Mouse (Mus musculus) thymus, adult 2 months (tissue): Measurements from ENCODE around the gene Aen. TPM values are rescaled to one million over a fixed set of nuclear protein-coding genes. Genes with fewer than 3 reads are reported as not detected.

Source experiments
- DNase-seq: peaks from one replicate; pipeline ENCODE4 v3.0.0; 2021
- H3K27ac ChIP-seq: fragments of 200-500 bp; 2 replicates; pipeline ENCODE4 v1.5.1; 2012; ENCODE audit warnings: low read length, control low read depth; ENCODE audit not compliant: control insufficient read depth, insufficient read depth
- H3K27me3 ChIP-seq: fragments of 200-500 bp; 2 replicates; pipeline ENCODE4 v1.6.1; 2012; ENCODE audit warnings: mild to moderate bottlenecking, low read length, moderate library complexity, mixed read lengths; ENCODE audit not compliant: control insufficient read depth, insufficient read depth
- H3K36me3 ChIP-seq: fragments of 200-500 bp; 2 replicates; pipeline ENCODE4 v1.6.1; 2012; ENCODE audit warnings: mild to moderate bottlenecking, low read length, moderate library complexity; ENCODE audit not compliant: control insufficient read depth, insufficient read depth
- H3K4me1 ChIP-seq: fragments of 200-500 bp; replicated peaks from 2 replicates; pipeline ENCODE4 v1.6.1; 2012; ENCODE audit warnings: low read length; ENCODE audit not compliant: control insufficient read depth, insufficient read depth
- H3K4me3 ChIP-seq: fragments of 200-500 bp; 2 replicates; pipeline ENCODE4 v1.5.1; 2012; ENCODE audit warnings: mild to moderate bottlenecking, low read length, control low read depth, moderate library complexity; ENCODE audit not compliant: control insufficient read depth, insufficient read depth
- CTCF ChIP-seq: fragments of 200-500 bp; IDR thresholded peaks from 2 replicates; pipeline ENCODE4 v1.5.1; 2012; ENCODE audit warnings: mild to moderate bottlenecking, control low read depth, low read length, moderate library complexity, borderline replicate concordance; ENCODE audit not compliant: control insufficient read depth, poor library complexity, insufficient read depth; ENCODE audit errors: extremely low read depth
- POLR2A ChIP-seq: fragments of 200-500 bp; IDR thresholded peaks from 2 replicates; pipeline ENCODE4 v1.6.1; 2012; ENCODE audit warnings: mild to moderate bottlenecking, low read length, control low read depth, moderate library complexity; ENCODE audit not compliant: control insufficient read depth, poor library complexity, insufficient read depth; ENCODE audit errors: extremely low read depth
- WGBS: fragments of 180-500 bp; shearing (Covaris S2); methylation state at CpG from one replicate; pipeline ENCODE4 v1.1.7; 2018; 5-methylcytosine and 5-hydroxymethylcytosine counted together
- polyA plus RNA-seq: library from polyadenylated mRNA; depleted of rRNA; stranded (reverse); fragments of >200 nt; gene quantifications from 2 replicates; pipeline ENCODE4 v1.2.3, GENCODE M21; 2012

Aen gene
- polyA plus RNA-seq, 1 experiment, result 32.3 TPM

DNA sequence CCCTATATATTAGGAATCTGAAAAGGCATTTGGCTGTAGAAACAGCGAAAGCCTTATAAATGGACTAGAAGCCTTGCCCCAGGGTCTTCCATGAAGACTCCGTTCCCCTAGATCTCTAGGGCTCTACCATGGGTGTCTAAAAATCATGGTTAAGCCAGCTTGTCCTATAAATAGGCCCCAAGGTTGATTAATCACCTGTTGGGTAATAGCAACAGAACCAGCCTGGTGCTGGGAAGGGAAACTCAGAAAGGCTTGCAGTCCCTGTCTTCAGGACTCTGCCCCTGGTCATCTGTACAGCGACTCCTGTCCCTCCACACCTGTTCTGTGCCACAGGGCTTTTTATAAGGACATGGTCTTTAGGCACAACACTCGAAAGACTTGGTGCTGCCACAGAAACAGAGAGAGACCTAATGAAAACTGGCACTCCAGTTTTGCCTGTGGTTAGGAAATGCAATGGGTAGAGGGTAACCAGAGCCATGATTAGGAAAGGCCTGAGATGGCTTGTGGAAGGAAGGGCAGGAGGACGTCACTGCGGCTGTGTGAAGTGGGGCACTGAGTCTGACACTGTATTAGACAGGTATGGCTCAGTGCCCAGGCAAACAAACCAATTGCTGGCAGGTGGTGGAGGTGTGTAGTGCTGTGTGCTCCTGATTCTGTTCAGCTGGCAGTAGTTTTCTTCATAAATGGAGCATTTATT lies 7.7 kb downstream of the Aen start:
- no peak for DNase-seq
- no peaks in the 10 kb centered on the region for H3K4me1 ChIP-seq
- no peak overlapping the region for H3K4me3 ChIP-seq
- TF ChIP-seq CTCF, result no peak
- TF ChIP-seq POLR2A, result no peak
- WGBS, result 98% methylated on average over 6 of the region's 6 CpGs
- H3K27ac ChIP-seq, result no peak overlapping the region
- H3K36me3 ChIP-seq, result peaks cover 14% of the 10 kb centered on the region
- H3K27me3 ChIP-seq, result no peaks in the 10 kb centered on the region

DNA sequence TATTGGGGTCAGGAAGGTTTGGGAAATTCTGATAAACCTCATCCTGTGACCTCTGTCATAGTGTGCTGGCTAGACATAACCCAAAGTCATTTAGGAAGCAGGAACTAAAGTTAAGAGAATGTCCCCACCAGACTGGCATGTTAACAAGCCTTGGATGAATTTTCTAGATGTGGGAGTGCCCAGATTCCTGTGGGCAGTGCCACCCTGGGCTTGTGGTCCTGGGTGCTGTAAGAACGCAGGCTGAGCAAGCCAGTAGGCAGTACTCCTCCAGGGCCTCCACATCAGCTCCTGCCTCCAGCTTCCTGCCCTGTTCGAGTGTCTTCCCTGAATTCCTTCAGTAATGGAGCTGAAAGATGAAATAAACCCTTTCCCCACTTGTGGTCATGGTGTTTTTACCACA lies 8.5 kb downstream of the Aen start:
- no peak for TF ChIP-seq CTCF
- TF ChIP-seq POLR2A, result no peak
- H3K4me1 ChIP-seq, result no peaks in the 10 kb centered on the region
- no peak overlapping the region for H3K4me3 ChIP-seq

DNA sequence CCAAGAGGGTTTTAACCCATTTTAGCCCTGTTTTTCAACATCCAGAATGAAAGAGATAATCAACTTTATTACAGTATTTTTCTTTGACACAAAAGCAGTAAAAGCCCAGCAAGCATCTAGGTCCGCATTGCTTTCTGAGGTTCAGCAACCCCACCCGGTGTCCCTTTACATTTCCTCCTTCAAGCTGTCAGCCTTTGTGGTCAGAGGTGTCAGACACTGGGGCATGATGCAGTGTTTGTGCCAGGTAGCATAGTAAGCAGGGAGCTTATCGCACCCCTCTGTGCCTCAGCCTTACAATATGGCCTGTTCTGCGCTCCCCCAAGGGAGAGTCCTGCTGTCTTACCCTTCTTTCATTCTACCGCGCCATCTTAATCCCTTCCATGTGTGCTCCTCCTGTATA lies 13.4 kb downstream of the Aen start:
- WGBS, result 87% methylated on average over 6 of the region's 6 CpGs
- TF ChIP-seq CTCF (no peak), POLR2A (no peak)
- no peaks in the 10 kb centered on the region; the same call in 1 of the 2 replicates for H3K36me3 ChIP-seq
- H3K4me3 ChIP-seq, result no peak overlapping the region
- no peaks in the 10 kb centered on the region for H3K27me3 ChIP-seq
- no peak overlapping the region for H3K27ac ChIP-seq
- DNase-seq, result no peak
- peaks cover 20% of the 10 kb centered on the region for H3K4me1 ChIP-seq

More for the DNA sequence above, 8.5 kb downstream of the Aen start:
- Histone ChIP-seq H3K27me3 (no peaks in the 10 kb centered on the region), H3K27ac (no peak overlapping the region), H3K36me3 (peaks cover 14% of the 10 kb centered on the region)
- 75% methylated on average over 2 of the region's 2 CpGs for WGBS
- DNase-seq, result no peak

DNA sequence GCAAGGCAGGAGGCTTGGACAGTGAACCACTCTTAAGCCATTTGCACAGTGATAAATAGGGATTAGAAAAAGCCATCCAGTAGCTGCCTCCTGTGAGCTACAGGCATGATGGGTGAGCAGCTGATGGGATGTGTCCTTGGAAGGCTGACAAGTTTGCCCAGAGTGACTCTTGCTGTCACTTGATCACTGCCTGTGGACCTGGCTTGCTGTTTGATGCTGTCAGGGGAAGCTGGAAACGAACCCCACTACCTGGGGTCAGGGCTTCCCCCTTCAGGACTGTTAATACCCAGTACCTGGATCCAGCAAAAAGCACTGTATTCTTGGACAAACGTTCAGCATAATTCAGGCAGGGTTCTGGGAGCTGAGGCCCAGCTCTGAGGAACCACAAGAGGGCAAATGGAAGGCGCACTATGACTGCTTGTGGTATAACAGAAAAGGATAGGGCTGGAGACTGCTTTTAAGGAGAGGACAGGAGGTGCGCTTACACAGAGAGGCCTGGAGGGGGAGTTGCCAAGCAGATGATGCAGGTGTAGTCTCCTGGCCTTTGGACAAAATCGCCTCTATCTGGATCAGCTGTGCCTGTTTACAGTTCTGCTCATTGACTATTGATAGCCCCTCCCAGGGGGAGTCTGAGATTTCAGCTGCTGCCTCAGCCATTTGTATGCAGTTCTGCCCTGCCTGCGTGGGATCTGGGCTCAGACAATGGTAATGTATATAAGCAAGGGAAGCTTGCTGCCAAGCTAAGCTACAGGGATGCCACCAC lies 14.9 kb downstream of the Aen start:
- Histone ChIP-seq H3K27me3 (no peaks in the 10 kb centered on the region), H3K4me3 (no peak overlapping the region), H3K36me3 (no peaks in the 10 kb centered on the region; the same call in 1 of the 2 replicates), H3K4me1 (peaks cover 26% of the 10 kb centered on the region), H3K27ac (no peak overlapping the region)
- 74% methylated on average over 6 of the region's 6 CpGs for WGBS
- no peak for TF ChIP-seq POLR2A
- no peak for TF ChIP-seq CTCF
- DNase-seq, result peak; percentile 30

DNA sequence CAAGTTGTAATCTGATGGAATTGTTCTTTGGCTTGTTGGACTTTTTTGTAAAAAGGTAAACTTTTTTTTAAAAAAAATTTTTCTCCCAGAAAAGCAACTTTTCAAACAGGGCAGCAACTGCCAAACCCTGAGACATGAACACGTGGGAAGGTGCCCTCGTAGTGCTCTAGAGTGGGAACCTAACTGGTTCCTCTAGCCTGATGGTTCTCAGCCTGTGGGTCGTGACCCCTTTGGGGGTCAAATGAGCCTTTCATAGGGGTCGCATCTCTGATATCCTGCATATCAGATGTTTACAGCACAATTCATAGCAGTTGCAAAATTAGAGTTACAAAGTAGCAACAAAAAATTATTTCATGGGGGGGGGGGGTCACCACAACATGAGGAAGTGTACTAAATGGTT lies 15.6 kb downstream of the Aen start:
- Histone ChIP-seq H3K27me3 (no peaks in the 10 kb centered on the region), H3K27ac (no peak overlapping the region), H3K36me3 (no peaks in the 10 kb centered on the region; the same call in 1 of the 2 replicates), H3K4me1 (peaks cover 26% of the 10 kb centered on the region), H3K4me3 (no peak overlapping the region)
- TF ChIP-seq CTCF (no peak), POLR2A (no peak)
- no peak for DNase-seq
- WGBS, result 88% methylated on average over 4 of the region's 4 CpGs

DNA sequence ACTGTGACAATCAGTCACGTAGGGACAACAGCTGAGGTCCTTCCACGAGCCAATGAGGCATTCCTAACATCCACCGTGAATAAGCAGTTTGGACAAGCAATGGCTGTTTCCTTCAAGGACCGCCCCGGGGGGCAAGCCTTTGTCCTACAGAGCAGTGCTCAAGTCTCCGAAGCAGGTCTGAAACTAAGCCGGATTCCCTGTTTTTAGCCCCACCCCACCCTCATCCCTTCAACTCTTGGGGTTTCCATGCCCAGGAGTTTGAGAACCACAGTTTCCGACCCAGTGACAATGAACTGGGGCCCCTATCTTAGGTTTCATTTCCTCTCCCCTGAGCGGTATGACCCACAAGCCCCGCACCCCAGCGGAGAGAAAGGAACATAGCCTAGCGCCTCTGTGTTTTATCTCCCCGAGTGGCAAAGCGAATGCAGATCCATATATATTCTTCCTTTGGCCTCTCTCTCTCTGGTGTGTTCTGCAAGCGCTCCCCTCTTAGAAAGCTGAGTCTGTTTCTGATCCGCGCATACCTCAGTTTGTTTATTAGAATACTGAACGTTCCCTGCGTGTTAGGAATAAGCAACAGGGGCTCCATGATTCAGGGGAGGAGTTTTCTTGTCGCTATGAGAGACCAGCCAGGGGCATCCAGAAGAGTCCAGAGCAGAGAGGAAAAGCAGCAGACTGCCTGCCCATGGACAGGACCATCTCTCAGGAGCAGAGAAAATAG lies 16.8 kb downstream of the Aen start:
- 2% methylated on average over 20 of the region's 20 CpGs for WGBS
- peak; percentile 58 for DNase-seq
- Histone ChIP-seq H3K4me3 (peak overlapping the region; percentile 54), H3K4me1 (peaks cover 26% of the 10 kb centered on the region), H3K36me3 (no peaks in the 10 kb centered on the region), H3K27me3 (no peaks in the 10 kb centered on the region), H3K27ac (peak overlapping the region; percentile 80)
- no peak for TF ChIP-seq CTCF
- TF ChIP-seq POLR2A, result 0 out of 2 replicates have a peak, but pooled peaks have one; percentile 38
